Mouse (Mus musculus) embryo, embryonic 9.5 days (tissue): ENCODE results near the gene Rcsd1.

ENCODE experiments used
- DNase-seq: peaks from one replicate; pipeline ENCODE4 v3.0.0-alpha.2; 2017; ENCODE audit errors: extremely low spot score

Gene Rcsd1

GRCm38 (mm10) chr1:165661725-165662124, 47.8 kb downstream of the Rcsd1 start:
- no peak for DNase-seq

DNA sequence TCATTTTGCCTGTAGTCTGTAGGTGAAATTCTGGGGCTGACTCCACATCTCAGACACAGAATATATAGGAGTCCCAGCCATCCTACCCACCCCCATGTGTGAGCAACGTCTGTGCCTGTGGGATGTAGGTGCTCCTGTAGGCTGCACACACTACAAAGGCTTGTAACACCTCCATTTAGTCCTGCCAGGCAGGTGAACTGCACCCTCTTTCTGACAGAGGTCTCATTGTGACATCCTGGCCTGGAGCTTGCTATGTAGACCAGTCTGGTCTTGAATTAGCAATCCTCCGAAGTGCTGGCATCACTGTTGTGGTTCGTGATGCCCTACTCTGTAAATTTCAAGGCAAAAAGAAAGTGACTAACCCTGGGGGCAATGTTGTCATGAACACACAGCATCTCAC, 48.4 kb downstream of the Rcsd1 start:
- no peak for DNase-seq

- DNase-seq, result peak; percentile 71
These were observed 48.8 kb downstream of the Rcsd1 start for GRCm38 (mm10) chr1:165660774-165661173.

DNA sequence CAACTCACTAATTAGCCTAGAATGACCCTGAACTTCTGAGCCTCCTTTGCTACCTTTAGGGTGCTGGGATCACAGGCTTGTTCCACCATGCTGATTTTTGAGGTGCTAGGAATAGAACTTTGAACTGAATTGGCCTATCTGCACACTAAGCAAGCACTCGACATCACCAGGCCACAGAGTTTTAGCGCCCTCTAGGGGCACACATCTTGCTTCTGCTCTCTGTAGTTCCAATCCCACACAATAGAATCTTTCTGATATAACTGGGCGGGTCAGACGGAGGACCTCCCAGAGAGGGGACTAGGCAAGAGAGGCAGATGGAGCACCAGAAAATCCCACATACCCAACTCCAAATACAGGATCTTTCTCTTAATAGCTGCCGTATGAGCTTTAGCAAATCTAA, 51.0 kb downstream of the Rcsd1 start:
- peak; percentile 75 for DNase-seq

DNA sequence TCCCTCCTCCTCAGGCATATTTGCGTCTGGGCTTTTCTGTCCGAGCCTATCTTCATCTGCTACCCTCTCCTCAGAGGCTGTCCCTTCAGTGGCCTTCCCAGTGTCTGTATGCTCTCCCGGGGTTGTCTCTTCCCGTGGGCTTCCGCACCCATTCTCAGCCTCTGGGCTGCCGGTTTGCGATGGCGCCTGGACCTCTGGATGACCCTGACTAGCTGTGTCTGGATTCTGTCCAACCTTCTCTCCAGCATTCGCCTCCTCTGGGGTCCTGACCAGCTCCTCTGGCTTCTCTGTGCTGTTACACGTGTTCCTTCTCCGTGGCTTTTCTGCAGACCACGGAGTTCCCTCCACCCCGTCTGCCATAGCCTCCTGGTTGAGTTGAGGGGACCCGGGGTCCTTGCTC, 54.1 kb downstream of the Rcsd1 start:
- no peak for DNase-seq

DNA sequence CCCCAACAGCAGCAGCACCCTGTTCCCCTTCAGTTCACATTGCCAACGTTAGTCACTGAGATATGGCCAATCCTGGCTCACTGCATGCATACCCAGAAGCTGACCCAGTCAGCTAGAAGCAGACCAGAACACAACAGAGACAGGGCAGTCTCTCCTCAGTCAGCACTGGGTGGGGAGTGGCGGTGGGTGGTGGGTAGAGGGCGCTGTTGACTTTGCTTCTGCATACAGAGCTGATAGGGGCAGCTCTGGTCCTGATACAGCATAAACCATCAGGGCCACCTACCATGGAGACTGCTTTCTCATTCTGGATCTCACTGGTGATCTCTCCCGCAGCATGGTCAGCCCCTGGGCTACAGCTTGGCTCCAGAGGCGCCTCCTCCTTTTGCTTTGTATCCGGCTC, 54.5 kb downstream of the Rcsd1 start:
- no peak for DNase-seq

DNA sequence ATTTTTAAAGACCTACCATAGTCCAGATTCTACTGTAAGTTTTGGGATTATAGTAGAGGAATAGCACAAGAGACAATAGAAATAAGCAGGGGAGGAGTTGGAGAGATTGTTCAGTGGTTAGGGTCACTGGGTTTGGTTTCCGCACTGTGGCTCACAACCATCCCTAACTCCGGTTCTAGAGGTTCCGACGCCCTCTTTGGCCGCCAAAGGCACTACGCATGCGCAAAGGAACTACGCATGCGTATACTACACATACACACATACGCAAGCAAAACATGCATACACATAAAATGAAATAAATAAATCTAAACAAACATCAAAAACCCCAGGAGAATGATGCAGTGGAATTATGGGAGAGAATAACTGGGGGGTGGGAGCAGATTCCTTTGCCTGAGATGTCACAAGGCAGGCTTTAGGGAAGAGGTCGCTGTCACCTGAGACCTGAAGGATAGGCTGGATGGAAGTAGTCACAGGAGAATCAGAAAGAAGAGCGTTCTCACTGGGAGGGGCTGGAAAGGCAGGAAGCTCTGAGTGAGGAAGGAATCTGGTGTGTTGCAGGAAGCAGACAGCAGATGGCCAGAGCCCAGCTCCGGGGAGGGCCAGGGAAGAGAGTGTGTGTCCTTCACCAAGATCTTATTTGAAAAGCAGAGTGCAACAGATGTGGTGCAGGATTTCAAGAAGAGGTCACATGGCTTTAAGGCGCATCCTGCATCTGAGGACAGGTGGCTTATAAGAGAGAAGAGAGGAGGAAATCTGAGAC, 56.3 kb downstream of the Rcsd1 start:
- DNase-seq, result no peak

DNA sequence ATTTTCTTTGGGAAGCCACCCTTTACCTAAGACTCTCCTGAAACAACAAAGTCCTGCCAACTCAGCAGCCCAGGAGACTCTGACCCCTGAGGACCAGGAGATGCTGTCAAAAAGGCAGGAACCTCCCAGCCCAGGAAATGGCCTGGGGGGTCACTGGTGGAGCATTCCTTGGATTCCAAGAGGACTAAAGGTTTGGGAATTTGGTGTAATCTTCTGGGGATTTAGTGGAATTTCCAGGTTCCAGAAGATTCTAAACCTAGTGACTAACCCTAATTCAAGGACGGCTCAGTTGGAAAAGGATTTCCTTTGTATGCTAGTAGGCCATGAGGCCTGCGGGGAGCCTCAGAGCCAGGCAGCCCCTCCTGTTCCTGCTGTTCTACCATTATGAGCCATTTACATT, 57.0 kb downstream of the Rcsd1 start:
- no peak for DNase-seq

- no peak for DNase-seq
These were observed 58.4 kb downstream of the Rcsd1 start for GRCm38 (mm10) chr1:165651158-165651557.

DNA sequence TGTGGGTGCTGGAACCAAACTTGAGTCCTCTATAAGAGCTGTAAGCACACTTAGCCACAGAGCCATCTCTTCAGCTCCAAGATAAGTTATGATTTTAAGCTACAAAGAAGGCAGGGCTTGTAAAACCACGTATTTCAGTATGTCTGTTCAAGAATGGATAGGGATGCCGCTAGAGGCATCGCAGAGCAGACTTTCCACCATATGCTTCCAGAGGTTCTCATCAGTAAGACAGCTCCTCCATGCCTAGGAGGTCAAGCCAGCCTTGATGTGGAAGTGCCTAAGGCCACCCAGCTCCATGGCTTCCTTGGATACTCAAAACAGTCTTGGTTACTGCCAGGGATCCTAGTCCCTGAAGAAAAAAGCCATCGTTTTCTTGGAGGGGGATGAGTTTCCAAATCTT, 64.5 kb downstream of the Rcsd1 start:
- DNase-seq, result no peak

- DNase-seq, result no peak
These were observed 65.8 kb downstream of the Rcsd1 start for GRCm38 (mm10) chr1:165643735-165644134.

DNA sequence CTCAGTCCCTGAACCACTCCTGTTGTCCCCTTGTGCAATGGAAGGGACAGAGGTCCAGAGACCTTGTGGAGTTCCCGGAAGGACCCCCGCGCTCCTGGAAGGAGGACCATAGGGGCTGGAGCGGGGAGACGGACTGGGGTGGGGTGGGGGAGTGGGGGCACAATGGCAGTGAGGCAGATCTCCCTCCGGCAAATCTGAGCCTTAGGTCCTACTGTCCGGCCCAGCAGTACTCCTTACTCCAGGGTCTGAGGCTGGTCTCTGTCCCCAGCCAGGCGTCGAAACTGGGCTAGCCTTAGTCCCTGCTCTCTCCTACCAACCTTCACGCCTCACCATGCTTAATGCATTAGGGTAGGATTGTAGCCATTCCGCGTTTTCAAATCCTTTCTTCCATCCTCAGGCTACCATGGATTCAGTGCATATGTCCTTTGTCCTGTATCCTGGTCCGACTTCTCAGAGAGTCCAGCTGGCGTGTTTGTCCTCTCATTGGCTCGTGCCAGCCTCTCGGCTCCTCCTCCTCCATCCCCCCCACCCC, 66.7 kb downstream of the Rcsd1 start:
- peak; percentile 78 for DNase-seq

DNA sequence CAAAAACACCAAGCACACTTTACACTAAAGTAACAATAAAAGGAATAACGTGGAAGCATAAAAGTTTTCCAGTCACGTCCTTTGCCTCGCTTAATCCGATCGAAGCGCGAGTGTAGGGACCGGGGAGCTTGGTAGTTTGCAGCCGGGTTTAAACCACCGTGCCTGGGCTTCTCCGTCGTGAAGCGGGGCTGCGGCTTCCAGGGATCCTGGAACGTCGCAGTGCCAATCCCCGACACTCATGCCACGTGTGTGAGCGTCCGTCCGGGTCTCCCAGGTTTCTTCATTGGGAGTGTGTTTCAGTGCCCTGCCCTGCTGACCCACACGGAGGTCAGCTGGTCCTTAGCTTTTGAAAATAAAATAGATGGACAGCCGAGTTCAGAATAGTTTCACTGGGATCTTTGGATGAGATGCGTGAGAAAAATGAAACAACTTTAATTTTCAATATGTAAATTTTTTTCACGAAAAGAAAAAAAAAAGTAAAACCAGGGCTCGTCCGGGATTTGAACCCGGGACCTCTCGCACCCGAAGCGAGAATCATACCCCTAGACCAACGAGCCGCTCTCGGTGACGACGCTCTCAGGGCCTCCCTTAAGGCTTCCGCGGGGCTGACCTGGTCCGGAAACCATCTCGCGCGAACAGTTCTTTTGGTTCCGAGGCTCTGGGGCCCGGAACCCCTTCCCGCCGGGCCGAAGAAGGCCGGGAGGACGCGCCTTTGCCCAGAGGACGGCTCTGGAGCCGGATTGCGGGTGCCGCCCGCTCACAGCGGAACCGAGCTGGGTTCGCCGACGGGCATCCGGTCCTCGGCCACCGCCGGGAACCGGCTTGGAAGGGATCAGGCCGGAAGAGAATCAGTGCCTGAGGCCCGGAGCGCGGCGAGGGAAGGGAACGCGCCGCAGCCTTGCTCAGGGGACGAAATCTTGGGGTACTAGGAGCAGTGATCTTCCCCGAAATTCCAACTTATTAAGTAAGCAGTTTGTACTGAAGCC, 67.5 kb downstream of the Rcsd1 start:
- peak; percentile 90 for DNase-seq

DNA sequence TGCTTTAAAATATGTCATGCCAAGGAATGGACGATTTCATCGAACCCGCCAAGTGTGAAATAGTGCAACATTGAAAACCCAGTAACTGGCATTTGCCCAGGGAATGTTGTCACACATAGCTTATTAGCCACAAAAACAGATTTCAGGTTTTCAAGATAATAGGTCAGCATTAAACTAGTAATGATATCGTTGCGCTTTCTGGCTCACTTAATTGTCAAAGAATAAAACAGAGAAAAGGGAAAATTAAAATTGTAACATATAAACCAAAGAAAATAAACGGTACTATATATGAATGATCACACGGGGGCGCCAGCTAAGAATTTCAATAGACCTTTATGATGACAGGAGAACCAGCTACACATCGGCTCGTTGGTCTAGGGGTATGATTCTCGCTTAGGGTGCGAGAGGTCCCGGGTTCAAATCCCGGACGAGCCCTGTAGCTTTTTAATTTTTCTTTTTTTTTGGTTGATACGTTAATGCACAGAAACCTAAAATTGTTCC, 68.2 kb downstream of the Rcsd1 start:
- peak; percentile 86 for DNase-seq

GRCm38 (mm10) chr1:165636289-165636688, 73.3 kb downstream of the Rcsd1 start:
- DNase-seq, result no peak

- DNase-seq, result no peak
These were observed 74.3 kb downstream of the Rcsd1 start for GRCm38 (mm10) chr1:165635055-165635897.

DNA sequence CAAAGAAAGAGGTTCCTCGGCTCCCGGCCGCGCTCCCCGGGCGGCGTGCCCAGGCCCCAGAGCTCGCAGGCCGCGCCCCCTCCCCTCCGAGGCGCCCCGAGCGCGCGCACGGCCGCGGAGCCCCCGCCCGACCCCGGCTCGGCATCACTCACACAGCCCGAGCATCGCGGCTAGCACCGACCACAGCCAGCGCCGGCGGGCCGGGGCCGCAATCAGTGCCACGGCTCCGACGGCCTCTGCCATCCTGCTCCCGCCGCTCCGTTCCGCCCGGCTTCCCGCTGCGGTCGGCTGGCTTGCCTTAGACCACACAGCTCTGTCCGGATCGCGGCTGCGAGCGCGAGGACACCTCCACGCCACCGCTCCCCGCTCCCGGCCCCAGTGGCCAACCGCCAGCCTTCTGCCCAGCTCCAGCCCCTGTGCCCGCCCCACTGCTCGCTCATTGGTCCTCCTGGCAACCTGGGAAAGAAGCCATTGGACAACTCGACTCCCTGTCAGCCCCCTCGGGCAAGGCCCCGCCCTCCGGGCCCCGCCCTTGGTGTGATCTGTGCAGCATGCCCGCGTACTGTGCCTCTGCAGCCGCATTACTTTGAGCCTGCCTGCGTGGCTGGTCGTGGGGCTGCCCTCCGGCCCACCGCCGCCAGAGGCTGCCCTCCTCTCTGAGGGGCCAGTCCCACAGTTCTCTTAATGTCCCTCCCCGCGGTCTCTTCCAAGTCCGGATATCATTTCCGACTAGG, 75.2 kb downstream of the Rcsd1 start, which contains the start of gene Mpzl1:
Gene Mpzl1, minus strand, starts transcription at position 388 of the 734 bp plus-strand sequence.
- DNase-seq, result peak; percentile 99

DNA sequence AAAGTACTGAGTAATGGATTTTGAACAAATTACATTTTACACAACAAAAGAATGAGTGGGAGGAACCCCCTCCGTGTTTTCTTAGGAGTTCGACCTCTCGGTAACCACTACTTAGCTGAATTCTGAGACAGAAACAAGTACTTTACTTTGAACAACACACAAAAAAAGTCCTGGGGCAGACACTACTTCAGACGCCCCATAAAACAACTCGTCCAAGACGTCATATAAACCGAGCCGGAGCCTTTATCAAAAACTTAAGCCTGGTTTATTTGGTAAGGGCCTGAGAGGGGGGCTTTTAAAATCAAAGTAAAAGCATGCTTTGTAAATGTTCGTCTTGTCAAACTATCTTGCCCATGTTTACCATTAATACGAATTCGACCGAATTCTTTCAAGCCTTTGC, 76.2 kb downstream of the Rcsd1 start:
- no peak for DNase-seq

DNA sequence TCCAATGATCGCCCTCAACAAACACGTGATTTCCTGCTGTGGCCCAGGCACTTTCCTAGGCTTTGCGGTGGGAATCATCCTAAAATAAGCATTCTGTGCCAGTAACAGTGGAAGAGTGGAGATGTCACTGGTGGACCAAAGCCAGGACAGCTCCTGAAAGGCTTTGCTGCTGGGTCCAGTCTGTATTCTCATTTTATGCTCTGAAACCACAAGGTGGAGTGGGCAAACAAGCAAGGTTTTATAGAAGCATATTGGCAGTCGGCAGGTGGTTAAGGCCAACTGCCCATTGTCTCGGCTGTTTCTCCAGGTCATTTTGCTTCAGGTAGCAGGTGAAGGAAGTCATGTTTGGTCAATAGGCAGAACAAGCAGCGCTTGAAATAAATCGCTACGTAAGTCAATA, 78.4 kb downstream of the Rcsd1 start:
- no peak for DNase-seq

DNA sequence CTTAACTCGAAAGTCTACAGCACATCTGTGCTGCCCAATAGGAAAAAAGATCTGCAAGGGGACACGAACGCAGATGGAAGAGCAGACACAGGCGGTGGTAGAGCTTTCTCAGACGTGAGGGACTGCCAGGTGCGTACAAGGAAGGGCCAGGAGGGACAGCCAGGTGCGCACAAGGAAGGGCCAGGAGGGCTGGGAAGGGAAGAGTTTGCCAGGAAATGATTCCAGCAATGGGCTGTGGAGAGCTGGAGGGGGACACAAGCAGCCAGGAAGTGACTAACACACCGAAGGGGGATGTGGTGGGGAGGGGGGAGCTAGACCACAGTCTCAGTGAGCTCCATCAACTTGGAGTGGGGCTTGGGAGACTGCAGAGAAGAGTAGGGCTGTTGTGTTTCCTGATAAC, 79.6 kb downstream of the Rcsd1 start:
- no peak for DNase-seq

DNA sequence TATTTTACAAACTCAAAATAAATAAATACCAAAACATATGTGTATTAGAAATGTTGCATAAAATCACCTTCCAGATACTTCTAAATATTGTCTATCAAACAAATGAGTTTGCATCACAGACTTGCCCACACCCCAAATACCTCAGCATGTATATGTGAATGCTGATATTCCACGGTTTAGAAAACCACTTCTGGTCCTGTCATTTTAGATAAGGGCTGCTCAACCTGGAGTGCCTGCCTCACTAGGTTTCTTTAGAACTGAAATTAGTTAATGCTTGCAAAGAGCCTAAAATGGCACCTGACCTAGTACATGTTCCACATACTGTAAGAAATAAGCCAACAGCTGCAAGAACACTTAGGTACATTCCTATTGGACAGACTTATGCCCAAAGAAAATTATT, 81.0 kb downstream of the Rcsd1 start:
- DNase-seq, result no peak
